Mouse (Mus musculus): ENCODE results near the gene Rit1.
"Not testable (repeated sequence)": the region's sequence is repeated elsewhere in the genome, so short reads cannot be mapped to it uniquely, and the experiment has no call there.

Gene Rit1

GRCm38 (mm10) chr3:88740147-88740546, 23.5 kb downstream of the Rit1 start:
- DNase-seq (ENCODE audit: low spot score), result no peak

- DNase-seq (ENCODE audit: low spot score), result no peak
Measured at GRCm38 (mm10) chr3:88745534-88745933, 28.9 kb downstream of the Rit1 start.

- no peak for DNase-seq (ENCODE audit: low spot score)
Measured at GRCm38 (mm10) chr3:88746139-88746870, 29.7 kb downstream of the Rit1 start.

- DNase-seq (ENCODE audit: low spot score), result no peak
Measured at GRCm38 (mm10) chr3:88746871-88747231, 30.2 kb downstream of the Rit1 start.

- peak; percentile 37 for DNase-seq (ENCODE audit: low spot score)
Measured at GRCm38 (mm10) chr3:88754283-88754682, 37.6 kb downstream of the Rit1 start.

- DNase-seq (ENCODE audit: low spot score), result no peak
Measured at GRCm38 (mm10) chr3:88755541-88755940, 38.9 kb downstream of the Rit1 start.

- DNase-seq (ENCODE audit: low spot score), result peak; percentile 40
Measured at GRCm38 (mm10) chr3:88756276-88756675, 39.6 kb downstream of the Rit1 start.

- DNase-seq (ENCODE audit: low spot score), result peak; percentile 77
Measured at GRCm38 (mm10) chr3:88758045-88758500, 41.4 kb downstream of the Rit1 start.

- no peak for DNase-seq (ENCODE audit: low spot score)
Measured at GRCm38 (mm10) chr3:88761619-88762018, 45.0 kb downstream of the Rit1 start.

- DNase-seq (ENCODE audit: low spot score), result peak; percentile 41
Measured at GRCm38 (mm10) chr3:88762401-88762831, 45.8 kb downstream of the Rit1 start.

GRCm38 (mm10) chr3:88771189-88771940, 54.7 kb downstream of the Rit1 start:
- DNase-seq (ENCODE audit: low spot score), result peak; percentile 77

GRCm38 (mm10) chr3:88771941-88772280, 55.3 kb downstream of the Rit1 start:
- not testable (repeated sequence) for DNase-seq (ENCODE audit: low spot score)

- peak; percentile 83 for DNase-seq (ENCODE audit: low spot score)
Measured at GRCm38 (mm10) chr3:88772399-88772798, 55.8 kb downstream of the Rit1 start.

- not testable (repeated sequence) for DNase-seq (ENCODE audit: low spot score)
Measured at GRCm38 (mm10) chr3:88773163-88773562, 56.5 kb downstream of the Rit1 start.

GRCm38 (mm10) chr3:88774939-88775841, 58.6 kb downstream of the Rit1 start, which contains the start of gene Syt11:
Gene Syt11 (minus strand): TSS chr3:88775164.
- DNase-seq (ENCODE audit: low spot score), result peak; percentile 27
